Mouse (Mus musculus): ENCODE measurements at regions not wholly inside any gene's neighbourhood (a gene's known extent, or its start where the extent isn't known, plus 50 kb on each side); places are given as distances from the start of the nearest gene placed in this dataset.
A peak's percentile ranks its signal among the peaks of the same experiment; 100 is the strongest.
"Not testable (repeated sequence)": the region's sequence is repeated elsewhere in the genome, so short reads cannot be mapped to it uniquely, and the experiment has no call there.

DNA sequence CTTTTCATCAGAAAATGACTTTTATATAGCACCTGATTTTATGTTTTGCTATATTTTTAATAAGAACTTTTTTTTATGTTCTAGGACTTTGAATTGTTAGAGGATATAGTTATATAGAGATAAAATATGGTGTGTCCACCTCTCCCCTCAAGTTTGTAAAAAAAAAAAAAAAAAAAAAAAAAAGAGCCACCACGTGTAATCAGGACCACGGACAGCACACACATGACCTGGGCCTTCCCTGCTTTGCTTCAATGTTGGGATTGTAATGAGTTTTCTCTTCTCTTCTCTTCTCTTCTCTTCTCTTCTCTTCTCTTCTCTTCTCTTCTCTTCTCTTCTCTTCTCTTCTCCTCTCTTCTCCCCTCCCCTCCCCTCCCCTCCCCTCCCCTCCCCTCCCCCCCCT is 78.5 kb downstream of the 1700010I14Rik start:
- not testable (repeated sequence) for H3K27me3 ChIP-seq; H3K4me1 ChIP-seq (replicated peaks); ATAC-seq (replicated peaks; ENCODE audit: insufficient number of reproducible peaks, insufficient read depth, low FRiP score, low read depth); H3K9ac ChIP-seq; H3K4me3 ChIP-seq; H3K27ac ChIP-seq; H3K9me3 ChIP-seq (replicated peaks); H3K4me2 ChIP-seq; H3K36me3 ChIP-seq
- WGBS, result 14% methylated on average over 2 of the region's 2 CpGs

GRCm38 (mm10) chr17:9068859-9069602 is 80.9 kb downstream of the 1700010I14Rik start:
- WGBS, result 79% methylated on average over 5 of the region's 5 CpGs
- no peak overlapping the region for H3K9ac ChIP-seq
- no peaks in the 10 kb centered on the region for H3K9me3 ChIP-seq (replicated peaks)
- no peaks in the 10 kb centered on the region for H3K27me3 ChIP-seq
- H3K4me3 ChIP-seq, result no peak overlapping the region
- H3K4me2 ChIP-seq, result no peak overlapping the region
- no peak overlapping the region for H3K27ac ChIP-seq
- no peaks in the 10 kb centered on the region for H3K4me1 ChIP-seq (replicated peaks)
- H3K36me3 ChIP-seq, result no peaks in the 10 kb centered on the region
- no peak for ATAC-seq (replicated peaks; ENCODE audit: insufficient number of reproducible peaks, insufficient read depth, low FRiP score, low read depth)

GRCm38 (mm10) chr17:9083629-9084028 is 95.5 kb downstream of the 1700010I14Rik start:
- Histone ChIP-seq H3K27ac (no peak overlapping the region), H3K4me1 (replicated peaks) (no peaks in the 10 kb centered on the region), H3K4me3 (no peak overlapping the region), H3K9ac (no peak overlapping the region), H3K36me3 (no peaks in the 10 kb centered on the region), H3K9me3 (replicated peaks) (no peaks in the 10 kb centered on the region), H3K4me2 (no peak overlapping the region), H3K27me3 (no peaks in the 10 kb centered on the region)
- no peak for ATAC-seq (replicated peaks; ENCODE audit: insufficient number of reproducible peaks, insufficient read depth, low FRiP score, low read depth)
- WGBS, result 76% methylated on average over 5 of the region's 5 CpGs

DNA sequence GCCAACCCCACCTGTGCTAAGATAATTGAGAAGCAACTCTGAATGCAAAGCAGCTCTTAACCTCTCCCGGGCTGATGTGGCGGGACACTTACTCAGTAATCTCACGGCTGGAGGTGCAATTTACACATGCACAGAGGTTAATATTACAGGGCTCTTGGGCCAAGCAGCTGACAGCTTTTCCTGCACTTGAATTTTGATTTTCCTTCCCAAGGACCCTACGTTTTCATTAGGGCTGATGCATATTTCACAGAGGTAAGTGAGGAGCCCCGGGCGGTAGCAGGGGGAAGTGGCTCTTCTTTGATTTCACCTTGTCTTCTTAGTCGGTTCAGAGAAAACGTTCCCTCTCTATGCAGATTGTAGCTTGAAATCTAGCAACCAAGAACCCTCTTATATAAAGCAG is 139.7 kb downstream of the 1700010I14Rik start:
- Histone ChIP-seq H3K4me3 (no peak overlapping the region), H3K4me2 (no peak overlapping the region), H3K27ac (no peak overlapping the region), H3K27me3 (no peaks in the 10 kb centered on the region), H3K9me3 (replicated peaks) (no peaks in the 10 kb centered on the region), H3K36me3 (no peaks in the 10 kb centered on the region), H3K9ac (no peak overlapping the region), H3K4me1 (replicated peaks) (no peaks in the 10 kb centered on the region)
- 56% methylated on average over 8 of the region's 8 CpGs for WGBS
- no peak for ATAC-seq (replicated peaks; ENCODE audit: insufficient number of reproducible peaks, insufficient read depth, low FRiP score, low read depth)

- ATAC-seq (replicated peaks; ENCODE audit: insufficient number of reproducible peaks, insufficient read depth, low FRiP score, low read depth), result no peak
- Histone ChIP-seq H3K4me2 (no peak overlapping the region), H3K4me1 (replicated peaks) (no peaks in the 10 kb centered on the region), H3K36me3 (no peaks in the 10 kb centered on the region), H3K9me3 (replicated peaks) (no peaks in the 10 kb centered on the region), H3K27me3 (no peaks in the 10 kb centered on the region), H3K4me3 (no peak overlapping the region), H3K9ac (no peak overlapping the region), H3K27ac (no peak overlapping the region)
- WGBS, result 53% methylated on average over 6 of the region's 6 CpGs
Observed at GRCm38 (mm10) chr17:9145605-9146223, 157.6 kb downstream of the 1700010I14Rik start.

DNA sequence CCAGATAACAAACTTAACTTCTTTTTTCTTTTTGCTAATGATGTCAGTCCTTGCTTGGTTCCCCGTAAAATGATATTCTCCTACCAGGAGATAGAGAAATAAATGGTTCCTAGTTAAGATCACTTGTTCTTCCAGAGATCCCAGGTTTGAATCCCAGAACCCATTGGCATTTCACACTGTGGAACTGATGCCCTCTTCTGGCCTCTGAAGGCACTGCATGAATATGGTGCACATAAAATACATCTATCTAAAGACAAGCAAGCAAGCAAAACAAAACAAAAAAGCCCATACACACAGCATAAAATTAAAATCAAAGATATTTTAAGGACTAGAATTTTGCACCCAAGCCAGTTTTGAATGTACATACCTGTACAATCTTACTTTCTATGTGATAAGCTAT is 162.5 kb downstream of the 1700010I14Rik start:
- H3K27ac ChIP-seq, result no peak overlapping the region
- no peaks in the 10 kb centered on the region for H3K36me3 ChIP-seq
- H3K4me2 ChIP-seq, result no peak overlapping the region
- H3K4me1 ChIP-seq (replicated peaks), result no peaks in the 10 kb centered on the region
- no peaks in the 10 kb centered on the region for H3K9me3 ChIP-seq (replicated peaks)
- no peak overlapping the region for H3K4me3 ChIP-seq
- no peak for ATAC-seq (replicated peaks; ENCODE audit: insufficient number of reproducible peaks, insufficient read depth, low FRiP score, low read depth)
- no peak overlapping the region for H3K9ac ChIP-seq
- 81% methylated on average over 1 of the region's 1 CpGs for WGBS
- no peaks in the 10 kb centered on the region for H3K27me3 ChIP-seq

DNA sequence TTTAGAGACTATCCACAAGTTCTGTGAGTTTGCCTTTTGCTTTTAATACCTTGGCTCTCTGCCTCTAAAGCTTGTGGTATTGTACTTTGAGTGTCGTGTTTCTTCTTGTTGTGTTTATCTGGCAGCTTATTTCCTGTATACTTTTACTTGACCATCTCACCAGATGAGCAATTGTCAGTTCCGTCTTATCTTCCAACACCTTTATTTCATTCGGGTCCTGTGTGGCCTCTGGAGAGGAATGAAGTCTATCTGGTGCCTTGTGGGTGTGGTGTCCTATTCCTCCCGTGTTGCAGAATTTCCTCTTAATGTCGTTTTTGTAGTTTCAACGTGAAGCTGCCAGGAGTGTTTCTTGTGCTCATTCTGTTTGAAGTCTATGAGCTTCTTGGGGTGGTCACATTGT is 174.0 kb downstream of the 1700010I14Rik start:
- no peak for ATAC-seq (replicated peaks; ENCODE audit: insufficient number of reproducible peaks, insufficient read depth, low FRiP score, low read depth)
- Histone ChIP-seq H3K27ac (no peak overlapping the region), H3K4me2 (no peak overlapping the region), H3K9ac (no peak overlapping the region), H3K27me3 (no peaks in the 10 kb centered on the region), H3K36me3 (no peaks in the 10 kb centered on the region), H3K4me3 (no peak overlapping the region), H3K4me1 (replicated peaks) (peaks cover 3% of the 10 kb centered on the region; the same call in 1 of the 2 replicates), H3K9me3 (replicated peaks) (no peaks in the 10 kb centered on the region)
- 55% methylated on average over 6 of the region's 6 CpGs for WGBS

- Histone ChIP-seq H3K27me3 (no peaks in the 10 kb centered on the region), H3K9ac (no peak overlapping the region), H3K4me2 (no peak overlapping the region), H3K36me3 (no peaks in the 10 kb centered on the region), H3K4me1 (replicated peaks) (peaks cover 8% of the 10 kb centered on the region), H3K4me3 (no peak overlapping the region), H3K27ac (no peak overlapping the region), H3K9me3 (replicated peaks) (no peaks in the 10 kb centered on the region)
- no peak for ATAC-seq (replicated peaks; ENCODE audit: insufficient number of reproducible peaks, insufficient read depth, low FRiP score, low read depth)
- 70% methylated on average over 5 of the region's 5 CpGs for WGBS
Observed at GRCm38 (mm10) chr17:9162676-9163075, 174.5 kb downstream of the 1700010I14Rik start.

- WGBS, result 80% methylated on average over 3 of the region's 3 CpGs
Observed at GRCm38 (mm10) chr17:9163285-9163684, 175.2 kb downstream of the 1700010I14Rik start.

DNA sequence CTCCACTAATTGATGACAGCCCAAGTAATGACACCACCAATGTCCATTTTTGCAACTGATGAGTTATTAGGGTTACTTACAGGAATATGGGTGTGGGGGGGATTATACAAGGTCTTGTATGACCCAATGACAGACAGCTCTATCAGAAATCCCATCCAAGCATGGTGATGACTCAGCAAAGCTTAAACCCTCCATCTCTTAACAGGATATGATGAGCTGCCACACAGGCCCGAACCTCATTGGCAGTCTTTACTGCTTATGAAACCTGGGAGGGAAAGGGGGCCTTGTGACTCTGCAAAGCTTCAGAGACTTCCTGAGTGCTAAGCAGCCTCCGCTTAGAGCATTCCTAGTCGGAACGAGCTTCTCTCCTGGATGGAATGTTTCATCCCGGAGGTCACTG is 176.4 kb downstream of the 1700010I14Rik start:
- H3K9me3 ChIP-seq (replicated peaks), result no peaks in the 10 kb centered on the region
- 69% methylated on average over 5 of the region's 5 CpGs for WGBS
- no peak overlapping the region for H3K4me3 ChIP-seq
- no peak overlapping the region for H3K9ac ChIP-seq
- ATAC-seq (replicated peaks; ENCODE audit: insufficient number of reproducible peaks, insufficient read depth, low FRiP score, low read depth), result no peak
- peaks cover 15% of the 10 kb centered on the region for H3K4me1 ChIP-seq (replicated peaks)
- H3K27me3 ChIP-seq, result no peaks in the 10 kb centered on the region
- H3K36me3 ChIP-seq, result no peaks in the 10 kb centered on the region
- no peak overlapping the region for H3K4me2 ChIP-seq
- no peak overlapping the region for H3K27ac ChIP-seq

More at GRCm38 (mm10) chr17:9163285-9163684, 175.2 kb downstream of the 1700010I14Rik start:
- Histone ChIP-seq H3K27me3 (no peaks in the 10 kb centered on the region), H3K4me3 (no peak overlapping the region), H3K27ac (no peak overlapping the region), H3K4me1 (replicated peaks) (peaks cover 14% of the 10 kb centered on the region), H3K4me2 (no peak overlapping the region), H3K9ac (no peak overlapping the region), H3K36me3 (no peaks in the 10 kb centered on the region), H3K9me3 (replicated peaks) (no peaks in the 10 kb centered on the region)
- ATAC-seq (replicated peaks; ENCODE audit: insufficient number of reproducible peaks, insufficient read depth, low FRiP score, low read depth), result no peak

- peak overlapping the region; percentile 83 for H3K4me2 ChIP-seq
- no peak; the same call in 1 of the 2 replicates for ATAC-seq (replicated peaks; ENCODE audit: insufficient number of reproducible peaks, insufficient read depth, low FRiP score, low read depth)
- H3K9ac ChIP-seq, result 0 out of 2 replicates have a peak overlapping the region, but pooled peaks have one; percentile 50
- H3K27me3 ChIP-seq, result no peaks in the 10 kb centered on the region
- H3K27ac ChIP-seq, result no peak overlapping the region
- H3K4me1 ChIP-seq (replicated peaks), result peaks cover 15% of the 10 kb centered on the region
- WGBS, result 0% methylated on average over 10 of the region's 10 CpGs
- H3K9me3 ChIP-seq (replicated peaks), result no peaks in the 10 kb centered on the region
- peak overlapping the region; percentile 48 for H3K4me3 ChIP-seq
- H3K36me3 ChIP-seq, result no peaks in the 10 kb centered on the region
Observed at GRCm38 (mm10) chr17:9167161-9167560, 179.0 kb downstream of the 1700010I14Rik start.
